Mouse (Mus musculus) embryonic facial prominence, embryonic 12.5 days (tissue): ENCODE data around the gene Fbxo46. TPM values are rescaled to one million over a fixed set of nuclear protein-coding genes. Genes with fewer than 3 reads are reported as not detected.

Experiments used
- ATAC-seq: fragments of 200-750 bp; cut with Nextera tagmentation; 2 replicates; pipeline ENCODE4 v1.8.0; 2017; ENCODE audit not compliant: insufficient number of reproducible peaks, insufficient read depth, low FRiP score, low TSS enrichment
- H3K27ac ChIP-seq: fragments of 300-500 bp; sonication (generic); 2 replicates; pipeline ENCODE4 v1.5.1; 2016; ENCODE audit warnings: mild to moderate bottlenecking
- H3K27me3 ChIP-seq: fragments of 300-500 bp; sonication (generic); 2 replicates; pipeline ENCODE4 v1.6.1; 2016; ENCODE audit warnings: mild to moderate bottlenecking, moderate library complexity
- H3K36me3 ChIP-seq: fragments of 300-500 bp; sonication (generic); 2 replicates; pipeline ENCODE4 v1.6.1; 2016; ENCODE audit warnings: mild to moderate bottlenecking
- H3K4me1 ChIP-seq: fragments of 300-500 bp; sonication (generic); 2 replicates; pipeline ENCODE4 v1.6.1; 2016
- H3K4me2 ChIP-seq: fragments of 300-500 bp; sonication (generic); replicated peaks from 2 replicates; pipeline ENCODE4 v1.6.1; 2016; ENCODE audit warnings: mild to moderate bottlenecking, moderate library complexity
- H3K4me3 ChIP-seq: fragments of 300-500 bp; sonication (generic); 2 replicates; pipeline ENCODE4 v1.5.1; 2016; ENCODE audit warnings: mild to moderate bottlenecking
- H3K9ac ChIP-seq: fragments of 300-500 bp; sonication (generic); 2 replicates; pipeline ENCODE4 v1.6.1; 2016; ENCODE audit warnings: mild to moderate bottlenecking, moderate library complexity
- H3K9me3 ChIP-seq: fragments of 300-500 bp; sonication (generic); 2 replicates; pipeline ENCODE4 v1.6.1; 2016; ENCODE audit warnings: mild to moderate bottlenecking, moderate library complexity
- WGBS: fragments of 180-500 bp; shearing (Covaris S2); methylation state at CpG from one replicate; pipeline ENCODE4 v1.1.7; 2016; 5-methylcytosine and 5-hydroxymethylcytosine counted together
- polyA plus RNA-seq: library from polyadenylated mRNA; unstranded; fragments of >200 nt; fragmentation: Nextera tagmentation; extraction: Ambion mirVana; gene quantifications from 2 replicates; pipeline ENCODE4 v1.2.1, GENCODE M21; 2016

Fbxo46 gene
- polyA plus RNA-seq, 1 experiment from 2014 or later, result 19.8 TPM

- Histone ChIP-seq H3K27me3 (peaks cover 21% of the 10 kb centered on the region), H3K9me3 (no peaks in the 10 kb centered on the region), H3K27ac (peak overlapping the region; percentile 12; the same call in 1 of the 2 replicates), H3K9ac (peak overlapping the region; percentile 24; the same call in 1 of the 2 replicates), H3K4me2 (peak overlapping the region; percentile 40), H3K36me3 (peaks cover 19% of the 10 kb centered on the region), H3K4me1 (peaks cover 18% of the 10 kb centered on the region; the same call in 1 of the 2 replicates), H3K4me3 (no peak overlapping the region)
- peak; percentile 57 for ATAC-seq
- 5% methylated on average over 30 of the region's 30 CpGs for WGBS
Observed at GRCm38 (mm10) chr7:19157160-19157800, 37.6 kb downstream of the Fbxo46 start.

- H3K4me1 ChIP-seq, result peaks cover 19% of the 10 kb centered on the region; the same call in 1 of the 2 replicates
- WGBS, result 70% methylated on average over 11 of the region's 11 CpGs
- H3K27me3 ChIP-seq, result peaks cover 24% of the 10 kb centered on the region
- H3K9ac ChIP-seq, result no peak overlapping the region
- peaks cover 6% of the 10 kb centered on the region; the same call in 1 of the 2 replicates for H3K36me3 ChIP-seq
- ATAC-seq, result no peak
- H3K27ac ChIP-seq, result no peak overlapping the region
- no peak overlapping the region for H3K4me2 ChIP-seq
- H3K4me3 ChIP-seq, result no peak overlapping the region
- H3K9me3 ChIP-seq, result no peaks in the 10 kb centered on the region
Observed at GRCm38 (mm10) chr7:19158601-19159000, 38.9 kb downstream of the Fbxo46 start.

DNA sequence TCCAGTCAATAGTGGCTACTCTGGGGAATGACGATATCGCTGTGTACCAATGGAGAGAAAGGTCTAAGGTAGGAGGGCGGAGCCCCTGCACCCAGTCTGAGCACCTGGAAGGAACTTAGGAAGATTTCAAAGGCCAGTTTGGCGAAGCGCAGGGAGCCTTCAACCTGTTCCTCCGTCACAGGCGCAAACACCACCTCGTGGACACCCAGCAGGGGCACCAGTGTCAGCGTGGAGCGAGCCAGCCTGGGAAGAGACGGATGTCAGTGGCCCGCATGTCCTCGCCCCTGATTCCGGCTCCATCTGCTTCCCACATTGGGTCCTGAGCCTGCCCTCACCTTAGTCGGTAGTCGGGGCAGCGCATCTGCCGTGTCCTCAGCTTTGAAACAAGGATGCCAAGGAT lies 39.8 kb downstream of the Fbxo46 start:
- Histone ChIP-seq H3K4me1 (peaks cover 23% of the 10 kb centered on the region), H3K9me3 (no peaks in the 10 kb centered on the region), H3K4me3 (peak overlapping the region; percentile 34; the same call in 1 of the 2 replicates), H3K9ac (no peak overlapping the region), H3K27me3 (peaks cover 32% of the 10 kb centered on the region), H3K36me3 (no peaks in the 10 kb centered on the region), H3K4me2 (peak overlapping the region; percentile 62), H3K27ac (no peak overlapping the region)
- ATAC-seq, result no peak
- WGBS, result 14% methylated on average over 18 of the region's 18 CpGs

DNA sequence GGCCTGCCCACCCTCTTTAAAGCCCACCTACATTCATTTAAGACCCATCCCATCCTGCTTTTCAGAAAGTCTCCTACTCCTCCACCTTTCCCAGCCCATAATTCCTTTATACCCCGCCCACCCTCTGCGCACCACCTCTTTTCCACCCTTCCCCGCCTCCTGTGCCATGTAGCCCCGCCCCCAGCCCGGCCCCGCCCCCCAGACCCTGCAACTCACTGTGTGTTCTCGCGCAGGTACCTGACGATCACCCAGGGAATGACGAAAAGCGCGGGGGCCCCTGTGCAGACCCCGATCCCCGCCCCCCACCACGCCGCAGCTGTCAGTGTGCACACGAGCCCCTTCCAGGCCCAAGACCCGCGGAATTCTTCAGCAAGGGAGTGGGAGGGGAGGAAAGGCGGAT lies 40.5 kb downstream of the Fbxo46 start:
- H3K27ac ChIP-seq, result no peak overlapping the region
- peaks cover 39% of the 10 kb centered on the region for H3K27me3 ChIP-seq
- no peaks in the 10 kb centered on the region for H3K36me3 ChIP-seq
- 3% methylated on average over 20 of the region's 20 CpGs for WGBS
- H3K9me3 ChIP-seq, result no peaks in the 10 kb centered on the region
- peaks cover 25% of the 10 kb centered on the region for H3K4me1 ChIP-seq
- no peak overlapping the region; the same call in 1 of the 2 replicates for H3K9ac ChIP-seq
- ATAC-seq, result no peak
- H3K4me3 ChIP-seq, result peak overlapping the region; percentile 34
- H3K4me2 ChIP-seq, result peak overlapping the region; percentile 62

- Histone ChIP-seq H3K4me1 (peaks cover 18% of the 10 kb centered on the region), H3K4me2 (no peak overlapping the region), H3K4me3 (no peak overlapping the region), H3K27me3 (peaks cover 48% of the 10 kb centered on the region), H3K9me3 (no peaks in the 10 kb centered on the region), H3K27ac (no peak overlapping the region), H3K9ac (no peak overlapping the region), H3K36me3 (no peaks in the 10 kb centered on the region)
- WGBS, result 83% methylated on average over 7 of the region's 7 CpGs
- no peak for ATAC-seq
Observed at GRCm38 (mm10) chr7:19162928-19163327, 43.3 kb downstream of the Fbxo46 start.

GRCm38 (mm10) chr7:19163752-19164151 lies 44.1 kb downstream of the Fbxo46 start:
- ATAC-seq, result no peak
- H3K4me1 ChIP-seq, result peaks cover 18% of the 10 kb centered on the region
- peak overlapping the region; percentile 36 for H3K4me2 ChIP-seq
- no peak overlapping the region for H3K27ac ChIP-seq
- H3K4me3 ChIP-seq, result no peak overlapping the region
- WGBS, result 24% methylated on average over 12 of the region's 12 CpGs
- H3K27me3 ChIP-seq, result peaks cover 42% of the 10 kb centered on the region
- no peaks in the 10 kb centered on the region for H3K9me3 ChIP-seq
- H3K9ac ChIP-seq, result no peak overlapping the region
- H3K36me3 ChIP-seq, result no peaks in the 10 kb centered on the region

GRCm38 (mm10) chr7:19164189-19164588 lies 44.5 kb downstream of the Fbxo46 start:
- H3K9me3 ChIP-seq, result no peaks in the 10 kb centered on the region
- no peak overlapping the region for H3K9ac ChIP-seq
- H3K27me3 ChIP-seq, result peaks cover 40% of the 10 kb centered on the region
- no peak overlapping the region for H3K4me3 ChIP-seq
- peak overlapping the region; percentile 36 for H3K4me2 ChIP-seq
- H3K27ac ChIP-seq, result no peak overlapping the region
- peak; percentile 44; the same call in 1 of the 2 replicates for ATAC-seq
- 2% methylated on average over 6 of the region's 6 CpGs for WGBS
- H3K36me3 ChIP-seq, result no peaks in the 10 kb centered on the region
- H3K4me1 ChIP-seq, result peaks cover 18% of the 10 kb centered on the region

GRCm38 (mm10) chr7:19164978-19165377 lies 45.3 kb downstream of the Fbxo46 start:
- Histone ChIP-seq H3K36me3 (no peaks in the 10 kb centered on the region), H3K27ac (no peak overlapping the region), H3K4me1 (peaks cover 12% of the 10 kb centered on the region), H3K4me3 (no peak overlapping the region), H3K27me3 (peaks cover 32% of the 10 kb centered on the region), H3K9ac (no peak overlapping the region), H3K9me3 (no peaks in the 10 kb centered on the region), H3K4me2 (peak overlapping the region; percentile 36; the same call in 1 of the 2 replicates)
- no peak for ATAC-seq
- 2% methylated on average over 13 of the region's 13 CpGs for WGBS

- Histone ChIP-seq H3K4me2 (peak within 1 kb of the TSS; percentile 36; the same call in 1 of the 2 replicates), H3K9ac (no peak within 1 kb of the TSS), H3K27ac (no peak within 1 kb of the TSS), H3K9me3 (no peaks in the 10 kb centered on the region), H3K36me3 (no peaks in the 10 kb centered on the region), H3K4me3 (no peak within 1 kb of the TSS), H3K4me1 (peaks cover 7% of the 10 kb centered on the region), H3K27me3 (peaks cover 27% of the 10 kb centered on the region)
- no peak for ATAC-seq
- 10% methylated on average over 14 of the region's 14 CpGs for WGBS
Observed at GRCm38 (mm10) chr7:19165656-19166423, 46.2 kb downstream of the Fbxo46 start, which contains the start of gene Gipr. Gene Gipr, minus strand, starts transcription at chr7:19166127.

DNA sequence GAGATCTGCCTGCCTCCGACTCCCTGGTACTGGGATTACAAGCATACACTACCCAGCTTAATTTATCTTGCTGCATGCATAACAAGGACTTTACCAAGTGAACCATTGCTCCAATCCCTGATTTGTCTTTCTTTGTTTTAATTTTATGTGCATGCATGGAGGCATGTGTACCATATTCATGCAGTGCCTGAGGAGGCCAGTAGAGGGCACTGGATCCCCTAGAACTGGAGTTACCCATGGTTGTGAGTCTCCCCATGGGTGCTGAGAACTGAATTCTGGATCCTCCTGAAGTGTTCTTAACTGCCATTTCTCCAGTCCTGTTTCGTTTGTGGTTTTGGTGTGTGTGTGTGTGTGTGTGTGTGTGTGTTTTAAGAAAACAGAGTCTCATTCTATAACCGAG lies 47.3 kb downstream of the Fbxo46 start:
- ATAC-seq, result no peak
- Histone ChIP-seq H3K4me1 (peaks cover 8% of the 10 kb centered on the region), H3K27ac (no peak overlapping the region), H3K4me2 (no peak overlapping the region), H3K9me3 (no peaks in the 10 kb centered on the region), H3K36me3 (no peaks in the 10 kb centered on the region), H3K27me3 (peaks cover 27% of the 10 kb centered on the region), H3K9ac (no peak overlapping the region), H3K4me3 (no peak overlapping the region)
- WGBS, result 86% methylated on average over 3 of the region's 3 CpGs

GRCm38 (mm10) chr7:19169506-19169905 lies 49.8 kb downstream of the Fbxo46 start:
- no peak for ATAC-seq
- 64% methylated on average over 10 of the region's 10 CpGs for WGBS
- Histone ChIP-seq H3K27me3 (peaks cover 15% of the 10 kb centered on the region), H3K9ac (no peak overlapping the region), H3K4me2 (no peak overlapping the region), H3K36me3 (no peaks in the 10 kb centered on the region), H3K4me3 (no peak overlapping the region), H3K4me1 (peaks cover 12% of the 10 kb centered on the region; the same call in 1 of the 2 replicates), H3K9me3 (no peaks in the 10 kb centered on the region), H3K27ac (no peak overlapping the region)

- Histone ChIP-seq H3K9ac (no peak overlapping the region), H3K27me3 (peaks cover 14% of the 10 kb centered on the region), H3K36me3 (no peaks in the 10 kb centered on the region), H3K4me2 (no peak overlapping the region), H3K27ac (no peak overlapping the region), H3K4me3 (no peak overlapping the region), H3K9me3 (no peaks in the 10 kb centered on the region), H3K4me1 (0 out of 2 replicates have a peak, but pooled peaks cover 10% of the 10 kb centered on the region)
- no peak for ATAC-seq
- 62% methylated on average over 8 of the region's 8 CpGs for WGBS
Observed at GRCm38 (mm10) chr7:19170142-19170541, 50.5 kb downstream of the Fbxo46 start.
